Mouse (Mus musculus) liver, embryonic 14.5 days (tissue): ENCODE data around the gene Pisd. TPM values are rescaled to one million over a fixed set of nuclear protein-coding genes. Genes with fewer than 3 reads are reported as not detected.
"Not testable (repeated sequence)": the region's sequence is repeated elsewhere in the genome, so short reads cannot be mapped to it uniquely, and the experiment has no call there.

Experiments used
- ATAC-seq: fragments of 200-750 bp; cut with Nextera tagmentation; 2 replicates; pipeline ENCODE4 v1.8.0; 2017; ENCODE audit warnings: moderate number of reproducible peaks, mild to moderate bottlenecking, moderate library complexity; ENCODE audit not compliant: insufficient read depth
- DNase-seq, 3 experiments: peaks; one replicate each; pipeline ENCODE4 v3.0.0-alpha.2; 2012 to 2013; ENCODE audit warnings: low read depth in 3 of 3, low spot score in 3 of 3
- H3K27ac ChIP-seq: fragments of 300-500 bp; sonication (generic); 2 replicates; pipeline ENCODE4 v1.5.1; 2014; ENCODE audit warnings: moderate library complexity, mild to moderate bottlenecking, control low read depth, inconsistent platforms
- H3K27me3 ChIP-seq: fragments of 300-500 bp; sonication (generic); 2 replicates; pipeline ENCODE4 v1.6.1; 2014; ENCODE audit warnings: mild to moderate bottlenecking, low read length, moderate library complexity; ENCODE audit not compliant: control insufficient read depth, insufficient read depth
- H3K36me3 ChIP-seq: fragments of 300-500 bp; sonication (generic); replicated peaks from 2 replicates; pipeline ENCODE4 v1.6.1; 2014; ENCODE audit warnings: low read depth; ENCODE audit not compliant: control insufficient read depth, insufficient read depth
- H3K4me1 ChIP-seq, 2 experiments: fragments of 200-500 bp in 1 of 2; fragments of 300-500 bp in 1 of 2; sonication (generic) in 1 of 2; replicated peaks; 2 replicates each; pipeline ENCODE4 v1.6.1; 2012 to 2014; ENCODE audit warnings: antibody characterized with exemption in 1 of 2, inconsistent platforms in 1 of 2, low read length in 1 of 2; ENCODE audit not compliant: control insufficient read depth in 2 of 2, insufficient read depth in 2 of 2
- H3K4me2 ChIP-seq: fragments of 300-500 bp; sonication (generic); 2 replicates; pipeline ENCODE4 v1.6.1; 2014; ENCODE audit warnings: low read depth, mild to moderate bottlenecking, control low read depth, moderate library complexity
- H3K4me3 ChIP-seq, 2 experiments: fragments of 200-500 bp in 1 of 2; fragments of 300-500 bp in 1 of 2; sonication (generic) in 1 of 2; 2 replicates each; pipeline ENCODE4 v1.5.1; 2012 to 2014; ENCODE audit warnings: low read depth in 2 of 2, low read length in 2 of 2, mild to moderate bottlenecking in 2 of 2, control low read depth in 1 of 2, inconsistent platforms in 1 of 2, moderate library complexity in 1 of 2; ENCODE audit not compliant: insufficient read depth in 1 of 2
- H3K9ac ChIP-seq: fragments of 300-500 bp; sonication (generic); replicated peaks from 2 replicates; pipeline ENCODE4 v1.6.1; 2014; ENCODE audit warnings: mild to moderate bottlenecking, control low read depth, moderate library complexity
- H3K9me3 ChIP-seq: fragments of 300-500 bp; sonication (generic); 2 replicates; pipeline ENCODE4 v1.6.1; 2016; ENCODE audit warnings: low read length, mixed read lengths; ENCODE audit not compliant: control insufficient read depth
- CTCF ChIP-seq: IDR thresholded peaks from 2 replicates; pipeline ENCODE4 v1.5.1; 2016; ENCODE audit warnings: antibody characterized with exemption, low read depth, control low read depth
- EP300 ChIP-seq: IDR thresholded peaks from 2 replicates; pipeline ENCODE4 v1.6.1; 2016; ENCODE audit warnings: antibody characterized with exemption, low read depth
- whole genome bisulfite sequencing: fragments of 180-500 bp; shearing (Covaris S2); extraction: QIAGEN DNeasy Blood & Tissue Kit; methylation state at CpG from one replicate; pipeline ENCODE4 v1.1.7; 2014; ENCODE audit not compliant: insufficient replicate concordance; 5-methylcytosine and 5-hydroxymethylcytosine counted together
- polyA plus RNA-seq, 2 experiments: library from polyadenylated mRNA; depleted of rRNA in 1 of 2; stranded (reverse) in 1 of 2; unstranded in 1 of 2; fragments of >200 nt; fragmentation: Nextera tagmentation in 1 of 2; extraction: Ambion mirVana in 1 of 2; gene quantifications; 2 replicates each; pipeline versions ENCODE4 v1.2.1 to v1.2.3; 2012 to 2014

Pisd gene
- polyA plus RNA-seq, 2 experiments: 21.7 to 29.0 TPM

DNA sequence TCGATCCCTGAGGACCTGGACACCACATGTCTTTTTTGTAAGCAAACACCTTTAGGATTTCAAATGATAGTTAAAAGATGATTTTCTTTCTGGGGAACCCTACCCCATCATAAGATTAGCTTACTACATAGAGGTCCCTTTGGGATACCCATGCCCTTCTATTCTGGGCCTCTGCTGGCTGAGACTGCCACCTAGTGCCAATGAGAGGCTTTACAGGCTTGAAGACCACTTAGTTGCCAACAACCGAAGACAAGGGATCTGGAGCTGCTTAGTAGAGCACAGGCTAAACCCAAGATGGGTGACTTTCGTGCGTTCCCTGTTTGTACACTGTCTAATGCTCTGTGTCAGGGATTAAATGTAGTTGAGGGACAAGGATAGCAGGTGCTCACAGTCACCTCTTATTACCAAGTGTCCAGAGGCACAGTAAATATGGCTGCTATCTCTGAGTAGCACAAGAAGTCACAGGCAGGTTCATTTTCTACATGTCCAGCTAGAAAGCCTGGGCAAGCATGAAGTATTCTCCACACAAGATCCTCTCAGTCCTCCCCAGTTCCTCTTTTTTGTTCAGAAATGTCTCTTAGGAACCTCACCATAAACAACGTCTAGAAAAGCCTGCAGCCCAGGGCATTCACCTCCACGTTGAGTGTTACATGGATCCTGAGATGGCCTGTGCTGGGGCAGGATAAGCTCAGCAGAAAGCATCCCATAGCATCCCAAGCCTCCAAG lies 37.6 kb downstream of the Pisd start:
- Histone ChIP-seq H3K4me3 (no peak overlapping the region), H3K4me1 (peaks cover 0 to 15% of the 10 kb centered on the region in 2 experiments; a peak in 2 of 4 replicates), H3K36me3 (no peaks in the 10 kb centered on the region), H3K27ac (no peak overlapping the region), H3K9ac (no peak overlapping the region), H3K4me2 (no peak overlapping the region), H3K9me3 (no peaks in the 10 kb centered on the region), H3K27me3 (no peaks in the 10 kb centered on the region)
- peak in 1 of 3 experiments; percentile 30 for DNase-seq
- 40% methylated on average over 6 of the region's 6 CpGs for WGBS
- no peak for ATAC-seq
- TF ChIP-seq EP300 (no peak), CTCF (peak; percentile 83)

DNA sequence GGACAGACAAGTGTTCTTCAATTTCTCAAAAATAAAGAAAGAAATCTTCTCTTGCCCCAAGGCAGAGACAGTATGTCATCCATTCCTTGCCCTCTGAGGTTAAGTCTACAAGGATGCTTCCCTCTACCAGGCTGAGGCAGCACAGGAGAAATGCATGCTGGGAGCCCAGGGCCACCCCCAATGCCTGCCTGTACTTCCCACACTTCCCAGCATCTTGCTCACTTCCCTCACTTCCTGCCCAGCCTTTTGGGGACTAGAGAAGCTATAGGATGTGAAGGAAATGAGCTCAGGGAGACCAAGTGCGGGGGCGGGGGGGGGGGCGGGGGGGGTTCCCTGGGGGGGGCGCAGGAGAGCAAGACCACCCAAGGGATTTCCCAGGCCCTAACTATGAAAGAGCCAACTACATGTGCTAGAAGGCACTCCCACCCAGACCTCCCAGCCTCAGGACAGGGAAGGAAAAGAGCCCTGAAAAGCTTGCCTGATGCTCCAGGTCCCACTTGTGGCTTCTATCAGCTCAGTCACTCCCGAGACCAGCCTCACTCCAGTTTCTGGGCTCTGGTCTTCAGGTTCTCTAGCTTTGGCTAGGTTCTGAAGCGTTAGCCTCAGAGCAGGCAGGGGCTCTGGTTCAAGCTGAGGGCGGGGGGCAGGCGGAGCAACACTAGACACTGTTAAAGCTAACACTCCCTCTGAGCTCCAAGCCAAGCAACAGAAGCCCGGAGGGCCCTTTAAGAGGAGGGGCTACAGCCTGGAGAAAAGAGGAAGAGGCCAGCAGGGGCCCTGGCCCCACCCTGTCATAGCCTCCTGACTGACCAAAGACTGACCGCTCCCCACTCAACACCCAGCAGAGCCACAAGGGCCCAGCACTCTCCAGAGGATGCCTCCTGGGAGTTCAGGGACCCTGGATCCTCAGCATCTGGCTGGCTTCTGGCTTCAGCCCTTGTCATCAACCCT lies 39.5 kb downstream of the Pisd start:
- no peak for TF ChIP-seq EP300
- TF ChIP-seq CTCF: no peak
- H3K36me3 ChIP-seq: no peaks in the 10 kb centered on the region
- H3K4me2 ChIP-seq: peak overlapping the region; percentile 53
- DNase-seq: peak; percentile 50 to 55 (median 54)
- no peaks in the 10 kb centered on the region for H3K27me3 ChIP-seq
- H3K4me3 ChIP-seq: peak overlapping the region; percentile 49 to 64
- H3K9ac ChIP-seq: no peak overlapping the region; the same call in 1 of the 2 replicates
- peaks cover 0 to 15% of the 10 kb centered on the region in 2 experiments; a peak in 2 of 4 replicates for H3K4me1 ChIP-seq
- WGBS: 5% methylated on average over 10 of the region's 10 CpGs
- H3K9me3 ChIP-seq: no peaks in the 10 kb centered on the region
- peak; percentile 78 for ATAC-seq
- H3K27ac ChIP-seq: peak overlapping the region; percentile 27; the same call in 1 of the 2 replicates

DNA sequence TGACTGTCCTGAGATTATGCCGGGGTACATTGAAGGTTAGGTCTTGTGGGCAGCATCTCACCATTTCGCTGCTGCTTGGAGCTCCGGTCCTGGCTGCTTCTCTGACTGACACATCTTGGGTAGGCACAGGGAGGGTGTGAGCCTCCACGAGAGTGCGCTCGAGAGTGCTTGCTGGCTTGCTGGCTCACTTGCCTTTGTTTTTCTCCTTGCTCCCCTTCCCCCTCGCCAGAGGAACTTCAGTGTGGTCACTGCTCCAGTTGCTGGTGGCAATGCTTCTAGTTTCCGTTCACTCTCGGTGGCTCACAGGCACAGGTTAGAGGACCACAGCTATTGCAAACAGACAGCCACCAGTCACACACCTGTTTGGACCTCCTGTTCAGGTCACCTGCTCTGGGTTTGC lies 43.3 kb downstream of the Pisd start:
- Histone ChIP-seq H3K4me2 (no peak overlapping the region), H3K36me3 (no peaks in the 10 kb centered on the region), H3K27me3 (no peaks in the 10 kb centered on the region), H3K27ac (no peak overlapping the region), H3K4me3 (no peak overlapping the region), H3K4me1 (peaks cover 0 to 15% of the 10 kb centered on the region in 2 experiments; a peak in 2 of 4 replicates), H3K9ac (no peak overlapping the region), H3K9me3 (no peaks in the 10 kb centered on the region)
- ATAC-seq (no peak), DNase-seq (no peak)
- TF ChIP-seq CTCF (peak; percentile 43; the same call in 1 of the 2 replicates), EP300 (no peak)
- 58% methylated on average over 9 of the region's 9 CpGs for WGBS

DNA sequence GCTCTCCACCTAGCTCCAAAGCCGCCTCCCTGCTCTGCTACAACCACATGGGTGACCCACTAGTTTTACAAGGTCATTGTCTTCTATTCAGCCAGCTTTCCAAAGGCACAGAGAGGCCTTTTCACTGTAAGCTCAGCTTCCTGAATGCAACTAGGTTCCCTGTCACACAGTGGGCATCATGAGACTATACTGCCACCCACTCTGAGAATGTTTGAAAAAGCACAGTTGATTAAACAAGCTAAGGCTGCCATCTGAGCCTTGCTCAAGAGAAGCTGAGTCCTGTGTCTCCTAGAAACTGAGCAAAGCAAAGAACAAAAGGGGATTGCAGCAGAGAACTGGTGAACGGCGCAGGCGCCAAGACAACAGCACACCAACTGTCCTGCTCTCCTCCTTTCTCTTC lies 44.1 kb downstream of the Pisd start:
- ATAC-seq, H3K36me3 ChIP-seq, H3K9ac ChIP-seq, H3K4me2 ChIP-seq, H3K27ac ChIP-seq, DNase-seq, H3K9me3 ChIP-seq, H3K4me3 ChIP-seq, H3K27me3 ChIP-seq: not testable (repeated sequence)
- H3K4me1 ChIP-seq: peaks cover 0 to 13% of the 10 kb centered on the region in 2 experiments; a peak in 2 of 4 replicates
- 76% methylated on average over 4 of the region's 4 CpGs for WGBS

DNA sequence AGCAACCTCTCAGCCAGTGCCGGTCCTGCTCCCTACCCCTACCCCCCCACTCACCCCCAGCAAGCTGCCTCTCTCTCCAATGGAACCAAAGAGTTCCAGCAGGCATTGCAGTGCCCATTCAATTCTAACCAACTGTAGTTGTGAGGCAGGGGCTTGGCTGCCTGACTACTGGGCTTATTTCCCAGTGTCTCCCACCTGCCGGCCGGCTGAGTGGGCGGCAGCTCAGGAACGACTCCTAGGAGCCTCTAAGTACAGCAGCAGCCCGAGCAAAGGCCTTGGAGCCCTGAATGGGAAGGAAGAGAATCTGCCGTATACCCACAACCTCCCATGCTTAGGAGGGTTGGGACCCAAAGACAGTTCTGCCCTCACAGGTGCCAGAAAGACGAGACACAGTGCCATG lies 44.6 kb downstream of the Pisd start:
- not testable (repeated sequence) for H3K4me2 ChIP-seq, H3K27me3 ChIP-seq, ATAC-seq, H3K9ac ChIP-seq, H3K4me3 ChIP-seq, H3K9me3 ChIP-seq, DNase-seq, H3K36me3 ChIP-seq, H3K27ac ChIP-seq
- peaks cover 0 to 13% of the 10 kb centered on the region in 2 experiments; a peak in 2 of 4 replicates for H3K4me1 ChIP-seq
- 72% methylated on average over 8 of the region's 8 CpGs for WGBS
